In the genomic region with DNA sequence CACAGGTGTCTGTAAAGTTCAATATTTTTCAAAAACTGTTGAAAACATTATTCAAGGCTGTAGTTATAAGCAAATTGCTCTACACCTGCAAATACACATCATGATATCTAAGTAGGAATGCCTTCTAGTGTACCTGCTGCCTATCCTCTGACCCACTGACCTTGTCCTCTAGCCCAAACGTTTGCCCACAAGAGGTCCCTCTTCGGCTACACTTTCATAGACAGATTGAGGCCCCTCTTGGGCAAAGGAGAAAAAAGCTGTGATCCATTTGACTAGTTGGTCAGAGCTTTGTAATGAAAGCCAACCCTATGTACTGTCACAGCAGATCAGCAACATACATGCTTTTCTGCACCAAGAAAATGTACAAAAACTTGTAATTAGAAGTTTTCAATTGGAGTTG, we compare ENCODE assay signal across 16 mouse cellular contexts. TPM values are rescaled to one million over a fixed set of nuclear protein-coding genes. Genes with fewer than 3 reads are reported as not detected.
DNase-seq lines count a peak whose midpoint lies in the region; TF ChIP-seq lines count a peak whose summit lies in the region.
"Had no signal": no experiment of that assay in that cellular context is flagged by ENCODE, and none has a peak within 500 bp of the region (broad histone marks: within the 10 kb centered on the region; RNA-seq: fewer than 3 reads in every experiment).

No protein-coding gene starts in this region.

- H3K4me1 ChIP-seq in lung, adult 2 months (ENCODE audit: control insufficient read depth, insufficient read depth, low read length), result no peaks in the 10 kb centered on the region
- H3K4me1 ChIP-seq: embryonic facial prominence, embryonic 13.5 days; forebrain, embryonic 10.5 days; hindbrain, embryonic 12.5 days; intestine, embryonic 15.5 days had no signal

- no peaks in the 10 kb centered on the region for H3K27me3 ChIP-seq in myocyte (ENCODE audit: control insufficient read depth, insufficient read depth, insufficient read length)
- H3K27me3 ChIP-seq: embryonic facial prominence, embryonic 13.5 days; hindbrain, embryonic 12.5 days; intestine, embryonic 15.5 days; limb, embryonic 12.5 days had no signal

- no peak for TF ChIP-seq POLR2A in lung, adult 2 months (IDR thresholded peaks at IDR 0.05; ENCODE audit: borderline replicate concordance, extremely low read depth, low read depth, low read length)
- no peak for TF ChIP-seq POLR2A in myocyte (IDR thresholded peaks at IDR 0.05; ENCODE audit: insufficient read length, low read depth)

- no peaks in the 10 kb centered on the region for H3K79me2 ChIP-seq in myocyte (ENCODE audit: control insufficient read depth, insufficient read depth)

- DNase-seq in kidney, adult 18-20 months, result peak; percentile 15
- no peak for DNase-seq in kidney, postnatal 4 days
- DNase-seq in lung, postnatal 36 days, result peak; percentile 21
- no peak for DNase-seq in lung, adult 2 months
- peak; percentile 38 for DNase-seq in ES-CJ7 (ENCODE audit: low read depth, low spot score)
- DNase-seq in frontal cortex, postnatal 14 days (ENCODE audit: low spot score in 2 of 2), result no peak
- DNase-seq: cerebellum, adult 11 months; layer of hippocampus, postnatal 36 days; right cerebral cortex, postnatal 14 days had no signal

- no peak overlapping the region for H3ac ChIP-seq in myocyte (ENCODE audit: control insufficient read depth, insufficient read length)

- peaks cover 28% of the 10 kb centered on the region for H3K36me3 ChIP-seq in myocyte (ENCODE audit: control insufficient read depth, insufficient read depth)
- H3K36me3 ChIP-seq: embryonic facial prominence, embryonic 13.5 days; forebrain, embryonic 10.5 days; hindbrain, embryonic 12.5 days; intestine, embryonic 15.5 days; limb, embryonic 12.5 days had no signal

- no peak overlapping the region for H3K4me3 ChIP-seq in lung, adult 2 months (replicated peaks; ENCODE audit: extremely low read depth, low read depth, low read length)
- H3K4me3 ChIP-seq in myocyte, result no peak overlapping the region
- H3K4me3 ChIP-seq: embryonic facial prominence, embryonic 13.5 days; forebrain, embryonic 10.5 days; hindbrain, embryonic 12.5 days; intestine, embryonic 15.5 days; limb, embryonic 12.5 days had no signal

- 31% methylated on average over 2 of the region's 2 CpGs for WGBS in lung, adult 2 months

- no peak for TF ChIP-seq CTCF in lung, adult 2 months (IDR thresholded peaks at IDR 0.05; ENCODE audit: insufficient read depth, low read length)

- no peak overlapping the region for H3K4me2 ChIP-seq in myocyte (ENCODE audit: low read depth)
- H3K4me2 ChIP-seq: embryonic facial prominence, embryonic 13.5 days; heart, embryonic 11.5 days; hindbrain, embryonic 12.5 days; intestine, embryonic 15.5 days; limb, embryonic 12.5 days had no signal

TF ChIP-seq in myocyte, 11 proteins besides CTCF, POLR2A, EP300 and RAD21:
- TF ChIP-seq MYOD1 (IDR thresholded peaks at IDR 0.05; ENCODE audit: control insufficient read depth in 1 of 3, insufficient read length in 2 of 3, low read depth in 2 of 3), result no peak
- TF ChIP-seq POLR2AphosphoS2 (IDR thresholded peaks at IDR 0.05; ENCODE audit: insufficient read length, low read depth), result peak; percentile 48

RNA-seq across cellular contexts. Expression of a gene that starts 12.9 kb away (rescaled TPM):
- polyA plus RNA-seq in lung, adult 2 months (2012; rRNA removed), result 12.5 and 15.9 TPM in 2 replicates
- 21.2 TPM for polyA plus RNA-seq in myocyte (2012; fragmentation: generic; extraction: Trizol)

Comparison
In these comparisons a context has a peak if more than half of its experiments do, and no peak if none do; other contexts are left out.
1. DNase-seq: peak in kidney, adult 18-20 months (single experiment), lung, postnatal 36 days (single experiment) and ES-CJ7 (single experiment); none in kidney, postnatal 4 days (0 of 2), lung, adult 2 months (single experiment) and frontal cortex, postnatal 14 days (0 of 2).